Mouse (Mus musculus) C2C12 (cell line): ENCODE data around the gene Gzmg. TPM values are rescaled to one million over a fixed set of nuclear protein-coding genes. Genes with fewer than 3 reads are reported as not detected.
"Not testable (repeated sequence)": the region's sequence is repeated elsewhere in the genome, so short reads cannot be mapped to it uniquely, and the experiment has no call there.

Experiments used
- H3K27me3 ChIP-seq: one replicate; pipeline ENCODE4 v1.6.1; 2011; ENCODE audit not compliant: control insufficient read depth, insufficient read depth, insufficient read length
- H3K36me3 ChIP-seq: one replicate; pipeline ENCODE4 v1.6.1; 2011; ENCODE audit not compliant: control insufficient read depth, insufficient read depth
- H3K4me3 ChIP-seq: one replicate; pipeline ENCODE4 v1.5.1; 2011; ENCODE audit warnings: mild to moderate bottlenecking, control low read depth; ENCODE audit not compliant: poor library complexity, insufficient read depth, severe bottlenecking
- H3K79me2 ChIP-seq: one replicate; pipeline ENCODE4 v1.6.1; 2011; ENCODE audit not compliant: control insufficient read depth, insufficient read depth
- H3K79me3 ChIP-seq: one replicate; pipeline ENCODE4 v1.6.1; 2011; ENCODE audit warnings: low read depth, control low read depth
- H3ac ChIP-seq: one replicate; pipeline ENCODE3; 2011; ENCODE audit warnings: low read depth; ENCODE audit not compliant: control insufficient read depth, insufficient read length
- CEBPB ChIP-seq: IDR thresholded peaks from one replicate; pipeline ENCODE4 v1.6.1; 2011; ENCODE audit warnings: low read depth, mild to moderate bottlenecking, control low read depth, moderate library complexity
- CTCF ChIP-seq: IDR thresholded peaks from one replicate; pipeline ENCODE4 v1.5.1; 2011; ENCODE audit not compliant: control insufficient read depth, insufficient read depth, insufficient read length
- FOSL1 ChIP-seq: IDR thresholded peaks from one replicate; pipeline ENCODE4 v1.8.0; 2011; ENCODE audit warnings: mild to moderate bottlenecking, low read length; ENCODE audit not compliant: poor library complexity, insufficient read depth, severe bottlenecking
- MAX ChIP-seq: IDR thresholded peaks from one replicate; pipeline ENCODE4 v1.6.1; 2011; ENCODE audit warnings: mild to moderate bottlenecking, control low read depth
- MYOD1 ChIP-seq: IDR thresholded peaks from one replicate; pipeline ENCODE4 v1.6.1; 2011; ENCODE audit warnings: low read depth; ENCODE audit not compliant: control insufficient read depth, insufficient read length
- MYOG ChIP-seq: IDR thresholded peaks from one replicate; pipeline ENCODE4 v1.6.1; 2011; ENCODE audit not compliant: control insufficient read depth, insufficient read length; ENCODE audit errors: extremely low read depth
- USF1 ChIP-seq: IDR thresholded peaks from one replicate; pipeline ENCODE4 v1.6.1; 2011; ENCODE audit warnings: low read depth, mild to moderate bottlenecking, control low read depth, moderate library complexity
- polyA plus RNA-seq: library from polyadenylated mRNA; unstranded; fragments of >200 nt; fragmentation: generic; extraction: Trizol; gene quantifications from one replicate; pipeline ENCODE4 v1.2.1, GENCODE M21; 2012; ENCODE audit warnings: missing spikeins

Gzmg gene
- polyA plus RNA-seq, 1 experiment: not detected

GRCm38 (mm10) chr14:56128341-56128740 is 31.0 kb downstream of the Gzmg start:
- H3K4me3 ChIP-seq: no peak overlapping the region
- no peaks in the 10 kb centered on the region for H3K79me3 ChIP-seq
- no peak overlapping the region for H3ac ChIP-seq
- TF ChIP-seq CEBPB (no peak), FOSL1 (no peak), MYOG (no peak), USF1 (no peak), CTCF (no peak), MAX (no peak)
- H3K36me3 ChIP-seq: no peaks in the 10 kb centered on the region
- H3K79me2 ChIP-seq: no peaks in the 10 kb centered on the region
- no peaks in the 10 kb centered on the region for H3K27me3 ChIP-seq

GRCm38 (mm10) chr14:56123516-56123915 is 35.9 kb downstream of the Gzmg start:
- Histone ChIP-seq H3K36me3 (no peaks in the 10 kb centered on the region), H3ac (no peak overlapping the region), H3K79me2 (no peaks in the 10 kb centered on the region), H3K79me3 (no peaks in the 10 kb centered on the region), H3K27me3 (no peaks in the 10 kb centered on the region), H3K4me3 (no peak overlapping the region)
- TF ChIP-seq USF1 (no peak), MAX (no peak), FOSL1 (no peak), CTCF (no peak), CEBPB (no peak), MYOG (no peak), MYOD1 (no peak)

- no peak within 1 kb of the TSS for H3K4me3 ChIP-seq
- H3K27me3 ChIP-seq: no peaks in the 10 kb centered on the region
- no peak for TF ChIP-seq MYOG
- no peak for TF ChIP-seq USF1
- TF ChIP-seq CTCF: no peak
- TF ChIP-seq MAX: no peak
- TF ChIP-seq FOSL1: no peak
- no peak for TF ChIP-seq CEBPB
- TF ChIP-seq MYOD1: no peak
- no peaks in the 10 kb centered on the region for H3K79me3 ChIP-seq
- H3K36me3 ChIP-seq: no peaks in the 10 kb centered on the region
- H3ac ChIP-seq: no peak within 1 kb of the TSS
- H3K79me2 ChIP-seq: no peaks in the 10 kb centered on the region
Observed at GRCm38 (mm10) chr14:56120525-56120924, 38.9 kb downstream of the Gzmg start, which contains the start of gene Gzme. Gzme (minus strand) TSS chr14:56120625.

- H3K79me2 ChIP-seq, H3K79me3 ChIP-seq, H3K4me3 ChIP-seq, H3K27me3 ChIP-seq, H3K36me3 ChIP-seq, H3ac ChIP-seq: not testable (repeated sequence)
Observed at GRCm38 (mm10) chr14:56115531-56116310, 43.7 kb downstream of the Gzmg start.

Other genes starting within 250 kb of the Gzmg start
- gene Cma1, start 214.9 kb downstream of the Gzmg start, polyA plus RNA-seq: 0.90 TPM
- not detected for gene Cma2, start 208.6 kb downstream of the Gzmg start, polyA plus RNA-seq
- 0.09 TPM for gene Mcpt1, start 141.6 kb downstream of the Gzmg start, polyA plus RNA-seq
- not detected for gene Mcpt9, start 129.1 kb downstream of the Gzmg start, polyA plus RNA-seq
- not detected for gene Mcpt2, start 117.5 kb downstream of the Gzmg start, polyA plus RNA-seq
- gene Mcpt4, start 97.3 kb downstream of the Gzmg start, polyA plus RNA-seq: not detected
- 4.6 TPM for gene Mcpt8, start 74.3 kb downstream of the Gzmg start, polyA plus RNA-seq
- gene Ctsg, start 57.0 kb downstream of the Gzmg start, polyA plus RNA-seq: not detected
- 3.3 TPM for gene Gzme, start 39.0 kb downstream of the Gzmg start, polyA plus RNA-seq
- gene Gzmd, start 27.0 kb downstream of the Gzmg start, polyA plus RNA-seq: 0.12 TPM
- gene Gzmn, start 15.0 kb upstream of the Gzmg start, polyA plus RNA-seq: not detected
- not detected for gene Gzmf, start 51.8 kb upstream of the Gzmg start, polyA plus RNA-seq
- not detected for gene Gzmc, start 75.1 kb upstream of the Gzmg start, polyA plus RNA-seq
- not detected for gene Gzmb, start 102.7 kb upstream of the Gzmg start, polyA plus RNA-seq
- gene Atp12a, start 205.5 kb upstream of the Gzmg start, polyA plus RNA-seq: 0.01 TPM
- not detected for gene Rnf17, start 243.0 kb upstream of the Gzmg start, polyA plus RNA-seq